Mouse (Mus musculus): Measurements from ENCODE around the gene Gnaq.

The Gnaq gene

GRCm38 (mm10) chr19:16371680-16372079 lies 239.0 kb downstream of the Gnaq start:
- DNase-seq (ENCODE audit: low spot score in 2 of 2): no peak

- no peak for DNase-seq (ENCODE audit: low spot score in 2 of 2)
Observed at GRCm38 (mm10) chr19:16372752-16373486, 240.3 kb downstream of the Gnaq start.

DNA sequence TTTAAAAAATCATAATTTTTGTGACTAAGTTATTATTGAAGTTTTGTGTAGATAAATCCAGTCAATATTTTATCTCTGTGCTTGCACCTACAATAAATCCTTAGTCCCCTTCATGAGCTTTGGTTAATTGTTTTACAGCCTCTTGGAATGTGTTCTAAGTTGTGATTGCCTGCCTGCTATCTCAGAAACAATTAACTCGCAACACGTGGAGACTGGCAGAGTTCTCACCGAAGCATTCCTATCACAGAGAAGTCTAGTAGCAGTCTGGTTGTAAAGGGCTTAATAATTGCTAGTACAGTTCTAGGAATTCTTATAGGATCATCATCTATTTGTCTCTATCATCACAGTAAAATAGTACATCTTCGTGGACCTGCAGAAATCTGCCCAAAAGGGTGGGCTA lies 243.2 kb downstream of the Gnaq start:
- no peak for DNase-seq (ENCODE audit: low spot score in 2 of 2)

GRCm38 (mm10) chr19:16378565-16378964 lies 245.9 kb downstream of the Gnaq start:
- no peak for DNase-seq (ENCODE audit: low spot score in 2 of 2)

GRCm38 (mm10) chr19:16379687-16380086 lies 247.1 kb downstream of the Gnaq start:
- no peak for DNase-seq (ENCODE audit: low spot score in 2 of 2)

DNA sequence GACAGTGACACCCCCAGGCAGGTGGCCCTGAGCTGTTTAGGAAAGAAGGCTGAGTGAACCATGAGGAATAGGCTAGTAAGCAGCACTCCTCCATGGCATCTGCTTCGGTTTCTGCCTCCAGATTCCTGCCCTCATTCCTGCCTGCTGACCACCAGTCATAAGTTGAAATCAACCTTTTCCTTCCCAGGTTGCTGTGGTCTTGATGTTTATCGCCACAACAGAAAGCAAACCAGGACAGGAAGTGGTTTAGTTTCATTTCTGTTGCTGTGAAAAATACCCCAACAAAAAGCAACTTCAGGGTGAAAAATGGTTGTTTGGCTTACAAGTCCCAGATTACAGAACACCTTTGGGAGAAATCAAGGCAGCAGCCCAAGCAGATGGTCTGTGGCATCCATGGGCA lies 249.8 kb downstream of the Gnaq start:
- no peak for DNase-seq (ENCODE audit: low spot score in 2 of 2)

DNA sequence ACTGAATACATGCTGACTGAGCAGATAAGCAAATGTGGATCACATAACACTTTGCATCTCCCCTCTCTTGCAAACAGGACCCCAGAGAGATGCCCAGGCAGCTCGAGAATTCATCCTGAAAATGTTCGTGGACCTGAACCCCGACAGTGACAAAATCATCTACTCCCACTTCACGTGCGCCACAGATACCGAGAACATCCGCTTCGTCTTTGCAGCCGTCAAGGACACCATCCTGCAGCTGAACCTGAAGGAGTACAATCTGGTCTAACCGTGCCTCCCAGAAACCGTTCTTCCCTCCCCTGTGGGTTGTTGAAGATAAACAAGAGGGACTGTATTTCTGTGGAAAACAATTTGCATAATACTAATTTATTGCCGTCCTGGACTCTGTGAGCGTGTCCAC lies 250.5 kb downstream of the Gnaq start:
- no peak for DNase-seq (ENCODE audit: low spot score in 2 of 2)

GRCm38 (mm10) chr19:16384094-16384493 lies 251.5 kb downstream of the Gnaq start:
- no peak for DNase-seq (ENCODE audit: low spot score in 2 of 2)

DNA sequence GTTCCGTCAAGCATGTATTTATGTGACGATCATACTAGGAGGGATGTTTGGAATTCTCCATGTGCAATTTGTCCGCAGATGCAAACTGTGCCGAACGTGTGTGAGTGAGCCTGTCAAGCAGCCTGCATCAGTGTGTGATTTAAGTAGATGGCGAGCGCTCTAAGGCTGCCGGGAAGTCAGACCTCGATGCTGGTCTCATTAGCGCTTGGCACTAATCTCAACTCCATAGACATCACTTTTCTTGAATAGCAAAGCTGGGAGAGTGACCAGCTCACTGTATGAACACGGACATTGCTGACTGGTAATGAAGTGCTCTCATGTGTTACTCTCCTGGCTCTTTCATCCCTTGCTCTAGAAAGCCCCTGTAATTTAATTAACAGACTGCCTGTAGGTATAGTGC lies 252.3 kb downstream of the Gnaq start:
- DNase-seq (ENCODE audit: low spot score in 2 of 2): no peak

- no peak for DNase-seq (ENCODE audit: low spot score in 2 of 2)
Observed at GRCm38 (mm10) chr19:16386514-16386913, 253.9 kb downstream of the Gnaq start.

- DNase-seq (ENCODE audit: low spot score in 2 of 2): no peak
Observed at GRCm38 (mm10) chr19:16390192-16390795, 257.7 kb downstream of the Gnaq start.

- DNase-seq (ENCODE audit: low spot score in 2 of 2): no peak
Observed at GRCm38 (mm10) chr19:16394381-16394780, 261.8 kb downstream of the Gnaq start.

GRCm38 (mm10) chr19:16403101-16403500 lies 270.5 kb downstream of the Gnaq start:
- no peak for DNase-seq (ENCODE audit: low spot score in 2 of 2)

- DNase-seq (ENCODE audit: low spot score in 2 of 2): no peak
Observed at GRCm38 (mm10) chr19:16407727-16408126, 275.1 kb downstream of the Gnaq start.

DNA sequence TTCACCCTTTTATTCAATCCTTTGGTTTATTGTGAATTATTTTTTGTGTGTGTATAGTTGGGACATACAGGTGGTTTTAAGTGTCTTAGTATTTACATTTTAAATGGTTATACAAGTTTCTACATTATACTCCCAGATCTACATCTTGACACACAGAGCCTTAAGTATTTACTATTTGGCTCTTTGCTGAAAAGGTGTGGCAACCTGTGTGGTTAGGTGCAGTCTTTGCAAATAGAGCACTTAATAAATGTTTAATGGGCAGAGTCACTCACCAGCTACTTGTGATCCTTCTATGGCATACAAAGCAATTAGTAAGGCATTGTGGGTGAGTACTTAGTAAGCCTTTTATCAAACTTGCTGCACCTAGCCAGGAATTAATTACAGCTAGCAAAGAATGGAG lies 278.7 kb downstream of the Gnaq start:
- DNase-seq (ENCODE audit: low spot score in 2 of 2): no peak

- no peak for DNase-seq (ENCODE audit: low spot score in 2 of 2)
Observed at GRCm38 (mm10) chr19:16418086-16418663, 285.5 kb downstream of the Gnaq start.

GRCm38 (mm10) chr19:16425596-16425995 lies 293.0 kb downstream of the Gnaq start:
- DNase-seq (ENCODE audit: low spot score in 2 of 2): no peak

DNA sequence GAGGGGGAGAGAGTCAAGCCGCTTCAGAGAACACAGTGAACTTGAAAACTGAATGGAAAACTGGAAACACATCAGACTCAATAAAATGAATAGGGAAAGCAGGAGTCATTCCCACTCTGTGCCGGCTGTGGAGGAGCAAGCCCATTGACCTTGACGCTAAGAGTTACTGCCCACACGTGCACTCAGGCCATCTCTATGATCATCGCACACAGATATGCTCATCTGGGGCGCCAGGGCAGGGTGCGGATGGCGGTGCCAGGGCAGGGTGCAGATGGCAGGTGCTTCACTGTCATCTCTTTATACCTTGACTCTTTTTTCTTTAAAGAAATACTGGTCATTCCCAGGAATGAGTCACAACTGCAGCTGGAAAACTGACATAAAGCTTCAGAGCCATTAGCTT lies 298.7 kb downstream of the Gnaq start:
- DNase-seq (ENCODE audit: low spot score in 2 of 2): no peak

DNA sequence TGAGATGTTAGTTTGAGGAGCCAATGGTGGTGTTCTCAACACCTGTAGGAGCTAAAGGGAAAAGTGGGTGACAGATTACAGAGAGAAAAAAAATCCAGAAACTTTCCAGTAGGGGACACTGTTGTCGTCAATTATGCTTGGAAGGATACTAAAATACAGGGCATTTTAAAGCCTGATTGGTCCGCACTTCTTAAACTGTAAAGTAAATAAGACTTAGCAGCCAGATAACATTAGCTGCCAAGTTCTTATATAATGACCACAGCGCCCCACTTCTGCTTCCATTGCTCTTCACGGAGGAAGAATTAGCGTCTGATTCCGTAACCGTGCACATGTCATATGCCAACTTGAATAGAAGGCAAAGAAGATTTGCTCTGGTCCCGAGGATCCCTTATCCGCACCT lies 302.2 kb downstream of the Gnaq start:
- no peak for DNase-seq (ENCODE audit: low spot score in 2 of 2)

GRCm38 (mm10) chr19:16435531-16436231 lies 303.1 kb downstream of the Gnaq start, which contains the start of gene Gna14:
Gene Gna14, plus strand, starts transcription at chr19:16435762.
- DNase-seq (ENCODE audit: low spot score in 2 of 2): peak; percentile 40 to 71

DNA sequence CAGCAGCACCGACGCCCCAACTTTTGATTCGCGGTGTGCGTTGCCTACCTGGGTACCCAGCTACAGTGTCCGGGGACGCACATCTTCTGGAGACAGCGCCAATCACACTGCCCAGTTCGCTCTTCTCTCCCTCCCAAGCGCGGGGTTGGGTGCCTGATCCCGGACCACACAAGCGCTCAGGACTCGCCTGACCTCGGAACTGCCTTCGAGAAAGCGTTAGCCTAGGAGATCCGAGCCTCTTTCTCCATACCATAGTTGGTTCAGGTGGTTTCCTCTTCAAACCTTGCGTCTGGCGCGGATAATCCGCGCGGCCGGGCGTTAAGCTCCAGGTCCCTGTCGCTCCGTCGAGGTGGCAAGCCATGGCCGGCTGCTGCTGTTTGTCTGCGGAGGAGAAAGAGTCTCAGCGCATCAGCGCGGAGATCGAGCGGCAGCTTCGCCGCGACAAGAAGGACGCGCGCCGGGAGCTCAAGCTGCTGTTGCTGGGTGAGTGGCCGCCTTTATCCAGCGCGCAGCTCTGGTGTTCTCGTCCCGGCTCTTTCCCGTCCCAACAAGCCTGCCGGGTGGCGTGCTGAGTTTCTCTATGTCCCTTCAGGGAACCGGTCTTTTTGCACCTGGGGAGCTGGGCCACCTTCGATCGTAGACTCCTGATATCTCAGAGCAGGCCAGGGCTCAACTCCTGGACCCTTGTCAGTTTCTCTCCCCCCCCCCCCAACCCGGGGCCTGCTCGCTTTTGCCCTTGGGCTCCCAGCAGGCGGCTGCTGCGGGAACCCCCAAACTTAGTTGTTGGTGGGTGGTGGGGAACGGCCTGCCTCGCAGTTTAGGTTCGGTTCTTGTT lies 303.9 kb downstream of the Gnaq start:
- peak in 1 of 2 experiments; percentile 5 for DNase-seq (ENCODE audit: low spot score in 2 of 2)

Measured in cerebellum, postnatal 4 days (tissue).